Mouse (Mus musculus): ENCODE measurements around the gene Dbnl. TPM values are rescaled to one million over a fixed set of nuclear protein-coding genes. Genes with fewer than 3 reads are reported as not detected.
"Not testable (repeated sequence)": the region's sequence is repeated elsewhere in the genome, so short reads cannot be mapped to it uniquely, and the experiment has no call there.

The Dbnl gene
- polyA plus RNA-seq, 1 experiment = 83.7 TPM

- Histone ChIP-seq H3K27ac (ENCODE audit: insufficient read depth, low read length) (no peak overlapping the region), H3K4me1 (ENCODE audit: control insufficient read depth, insufficient read depth, low read length) (peaks cover 5% of the 10 kb centered on the region; the same call in 1 of the 2 replicates), H3K27me3 (ENCODE audit: control insufficient read depth, insufficient read depth, low read length) (no peaks in the 10 kb centered on the region), H3K4me3 (replicated peaks; ENCODE audit: insufficient read depth, low read depth, low read length) (no peak overlapping the region)
- TF ChIP-seq POLR2A (IDR thresholded peaks at IDR 0.05; ENCODE audit: borderline replicate concordance, insufficient read depth, low read length) = no peak
- TF ChIP-seq CTCF (IDR thresholded peaks at IDR 0.05; ENCODE audit: borderline replicate concordance, insufficient read depth, low read depth, low read length) = no peak
- WGBS = 74% methylated on average over 5 of the region's 5 CpGs
- DNase-seq = no peak
Observed at GRCm38 (mm10) chr11:5804174-5804573, 15.9 kb downstream of the Dbnl start.

- no peak for DNase-seq
- 81% methylated on average over 3 of the region's 3 CpGs for WGBS
Observed at GRCm38 (mm10) chr11:5805711-5806110, 17.4 kb downstream of the Dbnl start.

GRCm38 (mm10) chr11:5807956-5808355 is 19.7 kb downstream of the Dbnl start:
- TF ChIP-seq POLR2A (IDR thresholded peaks at IDR 0.05; ENCODE audit: borderline replicate concordance, insufficient read depth, low read length) = no peak
- peaks cover 5% of the 10 kb centered on the region; the same call in 1 of the 2 replicates for H3K4me1 ChIP-seq (ENCODE audit: control insufficient read depth, insufficient read depth, low read length)
- 77% methylated on average over 9 of the region's 9 CpGs for WGBS
- DNase-seq = no peak
- no peaks in the 10 kb centered on the region for H3K27me3 ChIP-seq (ENCODE audit: control insufficient read depth, insufficient read depth, low read length)
- H3K4me3 ChIP-seq (replicated peaks; ENCODE audit: insufficient read depth, low read depth, low read length) = no peak overlapping the region
- no peak overlapping the region for H3K27ac ChIP-seq (ENCODE audit: insufficient read depth, low read length)

More at GRCm38 (mm10) chr11:5805711-5806110, 17.4 kb downstream of the Dbnl start:
- no peaks in the 10 kb centered on the region for H3K27me3 ChIP-seq (ENCODE audit: control insufficient read depth, insufficient read depth, low read length)
- H3K27ac ChIP-seq (ENCODE audit: insufficient read depth, low read length) = no peak overlapping the region
- no peak for TF ChIP-seq POLR2A (IDR thresholded peaks at IDR 0.05; ENCODE audit: borderline replicate concordance, insufficient read depth, low read length)
- H3K4me3 ChIP-seq (replicated peaks; ENCODE audit: insufficient read depth, low read depth, low read length) = no peak overlapping the region
- peaks cover 5% of the 10 kb centered on the region; the same call in 1 of the 2 replicates for H3K4me1 ChIP-seq (ENCODE audit: control insufficient read depth, insufficient read depth, low read length)

GRCm38 (mm10) chr11:5809487-5809886 is 21.2 kb downstream of the Dbnl start:
- 85% methylated on average over 4 of the region's 4 CpGs for WGBS
- not testable (repeated sequence) for H3K4me3 ChIP-seq (replicated peaks; ENCODE audit: insufficient read depth, low read depth, low read length); DNase-seq

DNA sequence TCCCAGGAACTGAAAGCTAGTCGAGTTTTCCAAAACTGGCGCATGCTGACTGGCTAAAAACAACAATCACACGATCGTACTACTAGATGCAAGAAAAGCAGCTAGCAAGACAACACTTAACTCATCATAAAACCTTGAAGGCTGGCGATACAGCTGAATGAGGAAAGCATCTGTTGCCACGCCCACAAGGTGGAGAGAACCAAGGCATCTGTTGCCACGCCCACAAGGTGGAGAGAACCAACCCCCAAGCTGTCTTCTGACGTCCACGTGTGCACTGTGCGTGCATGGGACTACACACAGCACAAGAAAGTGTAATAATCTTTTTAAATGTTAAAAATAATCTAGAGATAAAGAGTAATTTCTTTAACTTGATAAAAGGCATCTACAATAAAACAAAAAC is 25.1 kb downstream of the Dbnl start:
- no peak for DNase-seq
- H3K4me3 ChIP-seq (replicated peaks; ENCODE audit: insufficient read depth, low read depth, low read length) = no peak overlapping the region
- no peaks in the 10 kb centered on the region; the same call in 1 of the 2 replicates for H3K27me3 ChIP-seq (ENCODE audit: control insufficient read depth, insufficient read depth, low read length)
- H3K27ac ChIP-seq (ENCODE audit: insufficient read depth, low read length) = no peak overlapping the region
- TF ChIP-seq CTCF (IDR thresholded peaks at IDR 0.05; ENCODE audit: borderline replicate concordance, insufficient read depth, low read depth, low read length) = no peak
- TF ChIP-seq POLR2A (IDR thresholded peaks at IDR 0.05; ENCODE audit: borderline replicate concordance, insufficient read depth, low read length) = no peak
- H3K4me1 ChIP-seq (ENCODE audit: control insufficient read depth, insufficient read depth, low read length) = no peaks in the 10 kb centered on the region
- WGBS = 73% methylated on average over 10 of the region's 10 CpGs

More at GRCm38 (mm10) chr11:5809487-5809886, 21.2 kb downstream of the Dbnl start:
- not testable (repeated sequence) for H3K27me3 ChIP-seq (ENCODE audit: control insufficient read depth, insufficient read depth, low read length); H3K27ac ChIP-seq (ENCODE audit: insufficient read depth, low read length); H3K4me1 ChIP-seq (ENCODE audit: control insufficient read depth, insufficient read depth, low read length)

GRCm38 (mm10) chr11:5819223-5819622 is 30.9 kb downstream of the Dbnl start:
- WGBS = 68% methylated on average over 2 of the region's 2 CpGs
- Histone ChIP-seq H3K27ac (ENCODE audit: insufficient read depth, low read length) (no peak overlapping the region), H3K4me3 (replicated peaks; ENCODE audit: insufficient read depth, low read depth, low read length) (no peak overlapping the region), H3K27me3 (ENCODE audit: control insufficient read depth, insufficient read depth, low read length) (no peaks in the 10 kb centered on the region), H3K4me1 (ENCODE audit: control insufficient read depth, insufficient read depth, low read length) (no peaks in the 10 kb centered on the region)
- TF ChIP-seq CTCF (IDR thresholded peaks at IDR 0.05; ENCODE audit: borderline replicate concordance, insufficient read depth, low read depth, low read length) = no peak
- no peak for TF ChIP-seq POLR2A (IDR thresholded peaks at IDR 0.05; ENCODE audit: borderline replicate concordance, insufficient read depth, low read length)
- DNase-seq = no peak

- TF ChIP-seq CTCF (IDR thresholded peaks at IDR 0.05; ENCODE audit: borderline replicate concordance, insufficient read depth, low read depth, low read length) (no peak), POLR2A (IDR thresholded peaks at IDR 0.05; ENCODE audit: borderline replicate concordance, insufficient read depth, low read length) (no peak)
- H3K27ac ChIP-seq (ENCODE audit: insufficient read depth, low read length) = no peak overlapping the region
- no peaks in the 10 kb centered on the region for H3K27me3 ChIP-seq (ENCODE audit: control insufficient read depth, insufficient read depth, low read length)
- DNase-seq = no peak
- H3K4me1 ChIP-seq (ENCODE audit: control insufficient read depth, insufficient read depth, low read length) = no peaks in the 10 kb centered on the region; the same call in 1 of the 2 replicates
- H3K4me3 ChIP-seq (replicated peaks; ENCODE audit: insufficient read depth, low read depth, low read length) = no peak overlapping the region
Observed at GRCm38 (mm10) chr11:5825432-5825831, 37.1 kb downstream of the Dbnl start.

DNA sequence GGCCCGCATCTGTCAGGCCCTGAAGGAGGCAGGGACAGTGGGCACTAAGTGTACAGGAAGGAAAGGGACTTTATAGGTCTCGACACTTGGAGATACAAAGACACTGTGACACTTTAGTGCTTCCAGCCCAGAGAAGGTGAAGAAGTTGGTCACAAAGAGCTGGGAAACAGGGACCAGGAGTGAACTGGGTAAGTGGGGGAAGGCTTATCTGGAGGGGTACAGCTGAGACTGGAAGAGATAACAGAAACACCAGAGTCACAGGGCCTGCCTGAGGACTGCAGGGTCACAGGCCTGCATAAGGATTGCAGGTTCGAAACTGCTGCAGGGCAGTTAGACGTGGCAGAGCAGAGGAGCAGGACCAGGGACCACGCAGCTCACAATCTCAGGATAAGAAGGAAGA is 39.6 kb downstream of the Dbnl start:
- TF ChIP-seq POLR2A (IDR thresholded peaks at IDR 0.05; ENCODE audit: borderline replicate concordance, insufficient read depth, low read length) = no peak
- no peak for TF ChIP-seq CTCF (IDR thresholded peaks at IDR 0.05; ENCODE audit: borderline replicate concordance, insufficient read depth, low read depth, low read length)
- DNase-seq = no peak
- no peaks in the 10 kb centered on the region for H3K27me3 ChIP-seq (ENCODE audit: control insufficient read depth, insufficient read depth, low read length)

More for the DNA sequence above, 39.6 kb downstream of the Dbnl start:
- H3K27ac ChIP-seq (ENCODE audit: insufficient read depth, low read length) = no peak overlapping the region
- no peaks in the 10 kb centered on the region; the same call in 1 of the 2 replicates for H3K4me1 ChIP-seq (ENCODE audit: control insufficient read depth, insufficient read depth, low read length)
- WGBS = 82% methylated on average over 5 of the region's 5 CpGs
- H3K4me3 ChIP-seq (replicated peaks; ENCODE audit: insufficient read depth, low read depth, low read length) = no peak overlapping the region

Data from cerebellum, adult 2 months (tissue).